Mouse (Mus musculus) lung, embryonic 15.5 days (tissue): ENCODE measurements around the gene Col20a1. TPM values are rescaled to one million over a fixed set of nuclear protein-coding genes. Genes with fewer than 3 reads are reported as not detected.

Source experiments
- polyA plus RNA-seq: library from polyadenylated mRNA; unstranded; fragments of >200 nt; fragmentation: Nextera tagmentation; extraction: Ambion mirVana; gene quantifications from 2 replicates; pipeline ENCODE4 v1.2.1, GENCODE M21; 2015

Gene Col20a1
- polyA plus RNA-seq, 1 experiment from 2014 or later, result 0.61 TPM

Other genes with a start within 250 kb of the Col20a1 start
- gene Bhlhe23, start 209.6 kb upstream of the Col20a1 start, polyA plus RNA-seq, result not detected in 2 replicates
- gene Ythdf1, start 65.6 kb upstream of the Col20a1 start, polyA plus RNA-seq, result 54.7 and 58.1 TPM in 2 replicates
- gene Birc7, start 57.5 kb upstream of the Col20a1 start, polyA plus RNA-seq, result 0.12 TPM in 1 of 2 replicates, not detected in the other
- 109 and 125 TPM in 2 replicates for gene Nkain4, start 31.8 kb upstream of the Col20a1 start, polyA plus RNA-seq
- 97.0 and 107 TPM in 2 replicates for gene Arfgap1, start 19.3 kb upstream of the Col20a1 start, polyA plus RNA-seq
- 0.41 and 0.65 TPM in 2 replicates for gene Chrna4, start 57.0 kb downstream of the Col20a1 start, polyA plus RNA-seq
- gene Kcnq2, start 148.8 kb downstream of the Col20a1 start, polyA plus RNA-seq, result 0.14 and 0.29 TPM in 2 replicates
- gene Eef1a2, start 170.5 kb downstream of the Col20a1 start, polyA plus RNA-seq, result 0.31 and 0.54 TPM in 2 replicates
- gene Ppdpf, start 200.7 kb downstream of the Col20a1 start, polyA plus RNA-seq, result 317 and 334 TPM in 2 replicates
- 0.05 TPM in 2 replicates for gene Ptk6, start 216.3 kb downstream of the Col20a1 start, polyA plus RNA-seq
- 0.29 and 0.31 TPM in 2 replicates for gene Srms, start 226.7 kb downstream of the Col20a1 start, polyA plus RNA-seq
- 0.25 and 0.32 TPM in 2 replicates for gene Fndc11, start 233.5 kb downstream of the Col20a1 start, polyA plus RNA-seq